8 mouse cellular contexts compared by ENCODE assay signal in the genomic region with DNA sequence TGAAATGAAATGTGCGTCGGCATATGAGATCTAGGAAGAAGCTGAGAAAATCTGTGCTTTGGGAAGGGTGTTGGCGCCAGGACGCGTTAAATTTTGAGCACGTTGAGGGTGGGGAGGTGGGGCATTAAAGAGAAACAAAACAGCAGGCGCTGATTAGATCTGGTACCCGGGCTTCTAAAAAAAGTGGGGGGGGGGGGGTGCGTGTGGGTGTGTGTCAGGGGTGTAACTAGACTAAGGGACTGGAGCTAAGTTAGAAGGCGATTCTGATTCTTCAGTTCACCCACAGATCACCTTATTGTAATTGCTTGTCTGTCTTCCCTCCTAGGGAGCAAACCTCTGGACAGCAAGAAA. TPM values are rescaled to one million over a fixed set of nuclear protein-coding genes. Genes with fewer than 3 reads are reported as not detected.
A peak's percentile ranks its signal among the peaks of the same experiment; 100 is the strongest.
DNase-seq lines count a peak whose midpoint lies in the region; ATAC-seq and TF ChIP-seq lines count a peak whose summit lies in the region.

No protein-coding gene starts in this region.

- TF ChIP-seq EP300 in liver, postnatal 0 days (IDR thresholded peaks at IDR 0.05; ENCODE audit: low read depth) = no peak

- peak overlapping the region; percentile 50; the same call in 1 of the 2 replicates for H3K9ac ChIP-seq in forebrain, postnatal 0 days
- H3K9ac ChIP-seq in liver, postnatal 0 days (replicated peaks) = peak overlapping the region; percentile 48

- H3K4me1 ChIP-seq in forebrain, postnatal 0 days (ENCODE audit: insufficient read depth) = peaks cover 8% of the 10 kb centered on the region
- H3K4me1 ChIP-seq in liver, postnatal 0 days (ENCODE audit: insufficient read depth) = peaks cover 11% of the 10 kb centered on the region

- under 1% methylated on average over 10 of the region's 10 CpGs for WGBS in forebrain, postnatal 0 days
- WGBS in liver, postnatal 0 days (ENCODE audit: insufficient replicate concordance) = under 1% methylated on average over 10 of the region's 10 CpGs

- peak overlapping the region; percentile 78 for H3K4me2 ChIP-seq in forebrain, postnatal 0 days (ENCODE audit: low read depth)
- H3K4me2 ChIP-seq in liver, postnatal 0 days (ENCODE audit: low read depth, low read length) = peak overlapping the region; percentile 97

- intact Hi-C loops in gastrocnemius, adult 2 months (cut with DNase I) = no loop called here
- intact Hi-C loops in left cerebral cortex, postnatal 36 days (cut with DNase I) = no loop called here

- TF ChIP-seq CTCF in gastrocnemius, adult 2 months (IDR thresholded peaks at IDR 0.05) = no peak
- TF ChIP-seq CTCF in forebrain, postnatal 0 days (IDR thresholded peaks at IDR 0.05; ENCODE audit: low read depth) = no peak
- no peak for TF ChIP-seq CTCF in liver, postnatal 0 days (IDR thresholded peaks at IDR 0.05; ENCODE audit: low read depth)

- 0 out of 2 replicates have a peak, but pooled peaks cover 7% of the 10 kb centered on the region for H3K36me3 ChIP-seq in forebrain, postnatal 0 days (ENCODE audit: insufficient read depth)
- H3K36me3 ChIP-seq in liver, postnatal 0 days (replicated peaks; ENCODE audit: insufficient read depth, low read length) = no peaks in the 10 kb centered on the region

- H3K27ac ChIP-seq in gastrocnemius, adult 2 months = peak overlapping the region; percentile 53
- peak overlapping the region; percentile 62; the same call in 1 of the 2 replicates for H3K27ac ChIP-seq in forebrain, postnatal 0 days (ENCODE audit: low read depth, low read length)
- H3K27ac ChIP-seq in liver, postnatal 0 days (ENCODE audit: low read depth) = no peak overlapping the region; the same call in 1 of the 2 replicates

- ATAC-seq in CD4-positive, CD25-positive, alpha-beta regulatory T cell, adult 4 months = peak; percentile 19
- no peak for ATAC-seq in forebrain, postnatal 0 days
- no peak for ATAC-seq in liver, postnatal 0 days

- no peaks in the 10 kb centered on the region for H3K9me3 ChIP-seq in forebrain, postnatal 0 days (ENCODE audit: low read length)
- no peaks in the 10 kb centered on the region for H3K9me3 ChIP-seq in liver, postnatal 0 days (ENCODE audit: low read length)

- H3K27me3 ChIP-seq in forebrain, postnatal 0 days (ENCODE audit: insufficient read depth, low read length) = no peaks in the 10 kb centered on the region
- H3K27me3 ChIP-seq in liver, postnatal 0 days (ENCODE audit: insufficient read depth, low read length) = no peaks in the 10 kb centered on the region

- DNase-seq in gastrocnemius, adult 2 months = no peak
- no peak for DNase-seq in gastrocnemius, postnatal 10 days
- no peak for DNase-seq in forebrain, postnatal 0 days
- no peak for DNase-seq in liver, postnatal 0 days
- no peak for DNase-seq in ovary, postnatal 14 days (ENCODE audit: low spot score)
- DNase-seq in left cerebral cortex, postnatal 36 days (ENCODE audit: low spot score in 2 of 2) = no peak
- no peak for DNase-seq in adipocyte (ENCODE audit: low spot score)

- H3K4me3 ChIP-seq in gastrocnemius, adult 2 months = peak overlapping the region; percentile 77
- peak overlapping the region; percentile 77 for H3K4me3 ChIP-seq in forebrain, postnatal 0 days (ENCODE audit: low read depth, low read length)
- H3K4me3 ChIP-seq in liver, postnatal 0 days (ENCODE audit: low read depth, low read length) = peak overlapping the region; percentile 84

RNA-seq across cellular contexts. Expression of a gene that starts 1.2 kb away (rescaled TPM):
- total RNA-seq in gastrocnemius, adult 2 months (2021) = 1 to 10 TPM; 3.5 to 5.0 TPM
- 10 to 100 TPM; 12.7 to 15.8 TPM for total RNA-seq in gastrocnemius, postnatal 10 days (2021)
- polyA plus RNA-seq in CD4-positive, CD25-positive, alpha-beta regulatory T cell, adult 4 months (2017; shearing (Covaris generic)) = 10 to 100 TPM; 39.2 to 80.4 TPM
- total RNA-seq in forebrain, postnatal 0 days (2014; rRNA removed) = 57.0 and 72.5 TPM in 2 replicates
- 32.6 and 37.9 TPM in 2 replicates for polyA plus RNA-seq in forebrain, postnatal 0 days (2015; fragmentation: Nextera tagmentation; extraction: Ambion mirVana)
- polyA plus RNA-seq in liver, postnatal 0 days (2015; fragmentation: Nextera tagmentation; extraction: Ambion mirVana) = 8.1 and 9.1 TPM in 2 replicates
- total RNA-seq in left cerebral cortex, postnatal 36 days (2021) = 10 to 100 TPM; 23.0 to 25.8 TPM

RNA-seq across cellular contexts. Expression of a gene that starts 22.5 kb away (rescaled TPM):
- 1 to 10 TPM; 2.6 to 2.8 TPM for total RNA-seq in gastrocnemius, adult 2 months (2021)
- total RNA-seq in gastrocnemius, postnatal 10 days (2021) = 1 to 10 TPM; 2.1 to 3.9 TPM
- polyA plus RNA-seq in CD4-positive, CD25-positive, alpha-beta regulatory T cell, adult 4 months (2017; shearing (Covaris generic)) = 10 to 100 TPM in 1 of 2 experiments, 1 to 10 TPM in 1; 8.5 to 13.1 TPM
- total RNA-seq in forebrain, postnatal 0 days (2014; rRNA removed) = 25.6 and 28.0 TPM in 2 replicates
- 12.3 and 15.1 TPM in 2 replicates for polyA plus RNA-seq in forebrain, postnatal 0 days (2015; fragmentation: Nextera tagmentation; extraction: Ambion mirVana)
- polyA plus RNA-seq in liver, postnatal 0 days (2015; fragmentation: Nextera tagmentation; extraction: Ambion mirVana) = 1.7 and 1.8 TPM in 2 replicates
- total RNA-seq in left cerebral cortex, postnatal 36 days (2021) = 10 to 100 TPM; 17.2 to 25.0 TPM

RNA-seq across cellular contexts. Expression of a gene that starts 22.7 kb away (rescaled TPM):
- total RNA-seq in gastrocnemius, adult 2 months (2021) = 10 to 100 TPM; 10.0 to 12.9 TPM
- total RNA-seq in gastrocnemius, postnatal 10 days (2021) = 10 to 100 TPM; 23.8 to 29.0 TPM
- polyA plus RNA-seq in CD4-positive, CD25-positive, alpha-beta regulatory T cell, adult 4 months (2017; shearing (Covaris generic)) = 10 to 100 TPM; 44.4 to 58.8 TPM
- total RNA-seq in forebrain, postnatal 0 days (2014; rRNA removed) = 6.3 and 12.5 TPM in 2 replicates
- polyA plus RNA-seq in forebrain, postnatal 0 days (2015; fragmentation: Nextera tagmentation; extraction: Ambion mirVana) = 5.1 and 6.1 TPM in 2 replicates
- polyA plus RNA-seq in liver, postnatal 0 days (2015; fragmentation: Nextera tagmentation; extraction: Ambion mirVana) = 5.1 and 5.7 TPM in 2 replicates
- 10 to 100 TPM; 12.5 to 16.9 TPM for total RNA-seq in left cerebral cortex, postnatal 36 days (2021)
